Mouse (Mus musculus) erythroblast, adult 5-6 weeks (primary cell): Measurements from ENCODE around the gene Samd4. TPM values are rescaled to one million over a fixed set of nuclear protein-coding genes. Genes with fewer than 3 reads are reported as not detected.

Experiments used
- ATAC-seq: replicated peaks from 2 replicates; pipeline ENCODE4 v1.8.0; 2016; ENCODE audit warnings: moderate number of reproducible peaks, mild to moderate bottlenecking, moderate TSS enrichment, inconsistent platforms; ENCODE audit not compliant: poor library complexity, low FRiP score, severe bottlenecking
- total RNA-seq, 2 experiments: library from RNA; stranded (forward) in 1 of 2; stranded (reverse) in 1 of 2; fragments of 150-400 nt in 1 of 2; fragments of 200-764, 138-1000 nt in 1 of 2; gene quantifications; 2 replicates each; pipeline versions ENCODE4 v1.2.3 to v1.2.4; 2015 to 2017; ENCODE audit warnings: low replicate concordance in 2 of 2

Samd4 gene
- total RNA-seq, 2 experiments from 2014 or later, result 7.5 to 11.5 TPM

DNA sequence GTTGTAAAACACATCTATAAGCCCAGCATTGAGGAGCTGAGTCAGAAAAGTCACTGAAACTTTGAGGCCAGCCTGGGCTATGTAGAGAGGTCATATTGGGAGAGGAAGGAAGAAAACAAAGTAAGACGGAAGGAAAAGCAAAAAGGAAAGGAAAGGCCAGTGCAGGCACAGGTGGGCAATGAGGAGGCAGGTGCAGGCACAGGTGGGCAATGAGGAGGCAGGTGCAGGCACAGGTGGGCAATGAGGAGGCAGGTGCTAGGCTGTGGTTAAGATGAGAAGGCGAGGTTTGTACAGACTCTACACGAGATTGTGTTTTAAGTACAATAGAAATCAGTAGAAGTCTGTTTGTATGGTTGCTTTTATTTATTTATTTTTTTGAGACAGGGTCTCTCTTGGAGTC, 65.0 kb downstream of the Samd4 start:
- no peak for ATAC-seq

DNA sequence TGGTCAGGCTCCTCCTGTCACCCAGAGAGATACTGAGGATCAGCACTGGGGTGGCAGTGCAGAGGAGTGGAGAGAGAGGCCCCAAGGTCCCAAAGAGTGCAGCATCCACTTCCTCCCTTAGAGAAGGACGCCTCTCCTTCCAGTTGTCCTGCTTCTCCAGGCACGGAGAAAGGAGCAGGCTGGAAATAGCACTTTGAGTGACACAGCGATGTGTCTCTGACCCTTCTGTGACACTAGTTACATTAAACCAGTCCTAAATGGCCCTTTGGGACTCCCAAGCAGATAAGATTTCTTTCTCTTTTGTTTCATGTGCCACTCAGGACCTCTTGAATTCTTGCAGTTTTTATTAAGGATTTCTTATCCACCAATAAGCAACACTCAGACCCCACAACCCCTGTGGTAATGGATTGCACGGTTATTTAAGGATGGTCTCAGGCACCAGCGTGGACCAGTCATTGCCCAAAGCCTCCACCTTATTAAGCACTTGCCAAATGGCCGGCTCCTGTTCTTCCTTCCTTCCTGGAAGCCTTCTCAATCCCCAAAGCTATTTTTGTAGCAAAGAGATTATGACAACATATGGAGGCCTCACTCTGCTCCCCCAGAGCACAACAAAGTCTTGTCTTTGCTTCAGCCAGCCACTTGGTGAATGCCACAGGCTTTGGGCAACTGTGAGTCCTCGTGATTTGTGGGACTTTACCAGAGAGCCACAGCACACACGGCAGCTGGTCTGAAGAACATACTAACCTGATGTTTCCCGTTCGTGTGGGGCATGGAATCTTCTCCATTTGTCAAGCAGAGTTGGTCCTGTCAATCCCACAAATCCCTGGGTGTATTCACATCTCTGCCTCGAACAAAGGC, 68.1 kb downstream of the Samd4 start:
- ATAC-seq, result no peak

DNA sequence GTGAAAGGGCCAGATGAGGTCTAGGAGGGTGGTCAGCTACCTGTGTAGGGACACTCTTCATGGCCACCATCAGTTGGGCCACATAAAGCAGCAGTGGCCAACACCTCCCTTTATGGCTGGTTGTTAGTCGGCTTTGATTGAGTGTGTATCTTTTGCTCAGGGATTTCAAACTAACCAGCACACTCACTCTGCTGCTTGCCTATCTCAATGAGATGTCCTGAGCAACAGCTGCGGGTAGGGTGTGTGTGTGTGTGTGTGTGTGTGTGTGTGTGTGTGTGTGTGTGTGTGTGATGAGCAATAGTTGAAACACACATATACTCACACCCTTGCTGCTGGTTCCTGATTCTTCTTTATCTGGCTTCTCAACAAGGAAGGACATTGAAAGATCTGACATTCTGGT, 69.6 kb downstream of the Samd4 start:
- no peak for ATAC-seq

DNA sequence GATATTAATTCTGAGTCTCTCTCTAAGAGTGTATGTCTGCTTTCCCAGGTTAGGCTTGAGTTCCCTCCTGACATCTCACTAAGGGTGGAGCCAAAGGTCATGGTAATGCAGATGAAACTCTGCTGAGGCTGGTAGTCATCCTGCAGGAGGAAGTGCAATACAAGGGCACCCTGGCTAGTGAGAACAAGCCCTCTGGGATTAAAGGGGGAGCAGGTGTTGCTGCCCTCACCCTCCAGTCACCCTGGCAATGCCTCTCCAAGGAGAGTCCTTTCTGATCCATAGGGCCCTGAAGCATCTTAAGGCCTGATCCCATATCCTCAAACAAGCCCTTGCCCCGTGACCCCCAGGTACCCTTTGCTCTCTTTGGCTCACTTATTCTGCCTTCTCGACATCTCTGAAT, 72.5 kb downstream of the Samd4 start:
- ATAC-seq, result no peak

DNA sequence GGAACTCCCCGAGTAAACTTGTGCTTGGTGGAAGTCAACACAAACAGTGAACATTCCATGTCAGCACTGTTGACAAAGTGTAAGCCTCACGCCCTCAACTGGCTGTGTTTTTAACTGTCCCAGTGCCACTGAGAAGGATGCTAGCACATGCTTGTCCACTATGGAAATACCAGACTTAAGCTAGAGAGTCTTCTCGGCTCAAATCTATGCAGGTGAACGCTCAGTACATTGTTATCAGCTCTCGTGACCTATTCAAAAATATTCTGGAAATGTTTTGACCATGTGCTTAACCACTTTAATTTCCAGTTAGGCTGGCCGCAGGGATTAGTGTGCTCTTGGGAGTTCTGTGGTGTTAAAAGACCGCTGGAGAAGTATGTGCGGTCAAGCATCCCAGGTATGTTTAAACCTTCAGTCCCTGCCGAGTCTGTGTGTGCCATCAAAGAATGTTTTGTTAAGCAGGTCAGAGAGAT, 73.0 kb downstream of the Samd4 start:
- ATAC-seq, result no peak

DNA sequence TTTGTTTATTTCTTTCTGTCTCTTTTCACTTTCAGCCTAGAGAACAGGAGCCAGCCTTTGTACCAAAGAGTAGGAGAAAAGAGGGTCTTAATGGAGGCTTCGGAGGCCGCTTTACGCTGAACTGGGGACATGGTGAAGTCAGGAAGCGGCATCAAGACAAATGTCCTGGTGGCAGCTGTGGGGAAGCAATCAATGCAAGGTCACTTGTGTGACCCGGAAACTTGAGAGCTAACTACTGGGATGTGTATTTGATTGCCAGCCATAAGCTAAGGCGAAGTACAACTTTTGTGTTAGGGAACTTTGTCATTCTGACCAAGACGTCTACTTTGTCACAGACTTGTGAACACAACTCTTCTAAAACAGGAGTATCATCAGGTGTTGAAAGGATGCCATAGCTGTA, 73.5 kb downstream of the Samd4 start:
- ATAC-seq, result no peak

DNA sequence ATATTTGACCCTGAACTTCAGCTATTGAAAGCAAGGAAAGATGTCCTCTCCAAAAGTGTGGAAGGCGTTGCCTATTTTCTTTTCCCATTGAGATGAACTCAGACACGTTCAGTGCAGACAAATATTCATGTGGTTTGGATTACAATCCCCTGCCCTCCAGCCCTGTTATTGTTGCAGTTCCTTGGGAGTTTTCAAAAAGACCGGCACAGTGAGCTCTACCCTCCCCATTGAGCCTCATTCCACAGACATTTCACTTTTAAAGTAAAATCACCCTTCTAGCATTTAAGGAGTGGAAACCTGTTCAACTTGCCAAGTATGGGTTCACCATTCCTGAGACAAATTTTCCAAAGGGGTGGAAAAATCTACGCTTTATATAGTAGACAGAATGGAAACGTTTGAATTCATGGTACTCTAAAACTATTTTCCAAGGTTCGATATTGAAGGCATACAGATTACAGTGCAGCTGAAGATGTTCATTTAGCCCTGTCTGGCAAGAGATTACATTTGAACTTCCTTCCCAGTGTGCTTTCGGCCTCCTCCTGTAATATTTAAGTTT, 76.6 kb downstream of the Samd4 start:
- no peak for ATAC-seq

DNA sequence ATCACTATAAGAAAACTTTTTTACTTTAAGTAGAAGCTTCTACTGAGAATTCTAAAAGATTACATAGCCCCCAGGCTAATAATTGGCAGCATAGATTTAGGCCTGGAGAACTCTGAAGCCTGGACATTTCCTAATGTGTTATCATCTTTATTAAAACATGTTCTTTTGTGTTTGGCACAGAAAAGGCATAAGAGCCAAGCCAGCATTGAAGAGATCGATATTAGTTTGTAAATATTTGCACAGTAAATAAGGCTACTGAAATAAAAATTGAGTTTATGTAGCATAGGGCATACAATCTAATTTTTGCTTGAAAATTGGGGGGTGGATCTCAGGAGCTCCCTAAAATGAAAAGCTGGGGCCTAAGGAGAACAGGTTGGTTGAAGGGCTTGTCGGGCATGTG, 77.2 kb downstream of the Samd4 start:
- ATAC-seq, result no peak

DNA sequence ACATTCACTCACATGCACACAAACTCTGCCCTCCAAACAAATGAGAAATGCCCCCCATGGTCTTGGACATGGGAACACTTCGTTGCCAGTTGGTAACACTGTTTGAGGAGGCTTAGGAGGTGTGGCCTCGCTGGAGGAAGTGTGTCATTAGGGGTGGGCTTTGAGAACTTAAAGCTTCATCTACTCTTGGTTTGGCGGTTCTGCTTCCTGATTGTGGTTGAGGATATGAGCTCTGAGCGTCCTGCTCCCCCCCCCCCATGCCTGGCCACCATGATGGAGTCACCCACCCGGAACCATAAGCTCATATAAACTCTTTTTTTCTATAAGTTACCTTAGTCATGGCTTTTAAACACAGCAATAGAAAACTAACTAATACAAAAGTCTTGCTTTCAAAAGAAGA, 80.2 kb downstream of the Samd4 start:
- no peak for ATAC-seq

DNA sequence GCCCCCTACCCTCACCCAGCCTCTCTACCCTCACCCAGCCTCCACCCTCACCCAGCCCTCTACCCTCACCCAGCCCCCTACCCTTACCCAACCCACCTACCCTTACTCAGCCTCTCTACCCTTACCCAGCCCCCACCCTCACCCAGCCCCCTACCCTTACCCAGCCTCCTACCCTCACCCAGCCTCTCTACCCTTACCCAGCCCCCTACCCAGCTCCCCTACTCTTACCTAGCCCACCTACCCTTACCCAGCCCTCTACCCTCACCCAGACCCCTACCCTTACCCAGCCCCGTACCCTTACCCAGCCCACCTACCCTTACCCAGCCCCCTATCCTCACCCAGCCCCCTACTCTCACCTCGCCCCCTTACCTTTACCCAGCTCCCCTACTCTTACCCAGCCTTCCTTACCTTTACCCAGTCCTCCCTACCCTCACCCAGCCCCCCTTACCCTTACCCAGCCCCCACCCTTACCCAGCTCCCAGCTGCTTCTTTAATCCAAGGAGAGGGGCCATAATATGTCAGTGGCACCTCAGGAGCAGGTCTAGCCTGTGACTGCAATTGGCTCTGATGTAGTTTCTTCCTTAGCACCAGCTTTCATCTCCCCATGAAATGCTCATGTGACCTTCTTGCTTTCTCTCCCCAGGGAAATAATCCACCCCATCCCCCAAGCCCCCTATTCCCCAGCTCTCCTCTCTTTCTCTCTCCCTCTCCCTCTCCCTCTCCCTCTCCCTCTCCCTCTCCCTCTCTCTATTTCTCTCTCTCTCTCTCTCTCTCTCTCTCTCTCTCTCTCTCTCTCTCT, 81.6 kb downstream of the Samd4 start:
- no peak for ATAC-seq

DNA sequence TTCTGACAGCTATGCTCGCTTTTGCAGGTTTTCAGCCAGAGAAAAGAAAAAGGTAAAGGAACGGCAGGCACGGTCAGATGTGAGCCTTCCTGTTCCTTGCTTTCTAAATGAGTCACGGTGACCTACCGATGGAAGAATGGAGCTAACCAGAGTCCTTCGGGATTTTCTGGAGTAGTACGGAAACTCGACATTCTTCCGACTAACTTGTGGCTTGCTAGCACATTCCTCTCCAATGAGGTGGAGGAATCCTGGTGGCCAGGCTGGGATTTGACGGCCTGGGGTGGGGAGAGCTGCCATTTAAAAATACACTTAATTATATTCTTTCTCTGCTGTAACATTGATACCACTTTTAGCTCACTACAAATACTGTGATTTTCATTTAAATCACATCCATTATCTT, 83.6 kb downstream of the Samd4 start:
- no peak for ATAC-seq

DNA sequence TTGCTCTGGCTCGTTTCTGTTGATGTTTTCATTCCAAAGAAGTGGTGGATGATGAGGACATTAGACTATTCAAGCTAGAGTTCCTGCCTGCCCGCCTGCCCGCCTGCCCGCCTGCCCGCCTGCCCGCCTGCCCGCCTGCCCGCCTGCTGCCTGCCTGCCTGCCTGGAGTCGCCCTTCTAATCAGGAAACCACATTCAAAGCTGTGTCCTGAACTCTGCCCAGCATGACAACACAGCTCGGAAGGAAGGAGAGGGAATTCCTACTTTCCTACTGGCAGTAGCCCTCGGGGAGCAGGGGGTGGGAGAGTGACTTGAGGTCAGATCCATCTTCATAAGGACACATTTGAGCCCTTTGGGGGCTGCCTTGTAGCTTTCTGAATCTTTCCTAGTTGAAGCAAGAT, 85.4 kb downstream of the Samd4 start:
- ATAC-seq, result no peak

DNA sequence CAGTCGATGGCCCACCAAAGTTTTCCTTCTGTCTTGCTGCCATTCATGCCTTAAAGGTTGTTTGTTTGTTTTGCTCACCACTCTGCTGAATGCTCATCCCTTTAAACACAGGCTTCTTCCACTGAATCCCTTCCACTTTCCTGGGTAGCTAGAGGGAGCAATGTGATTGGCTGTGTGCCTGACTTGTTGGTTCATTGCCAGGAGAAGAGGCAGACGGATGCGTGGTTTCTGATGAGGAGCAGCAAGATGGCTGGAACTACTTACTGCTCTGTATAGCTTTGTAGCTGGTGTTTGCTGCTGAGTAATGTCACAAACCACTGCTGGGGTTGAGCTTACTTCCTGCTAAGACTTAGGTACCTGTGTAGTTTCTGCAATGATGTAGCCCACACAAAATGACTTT, 88.0 kb downstream of the Samd4 start:
- no peak for ATAC-seq

DNA sequence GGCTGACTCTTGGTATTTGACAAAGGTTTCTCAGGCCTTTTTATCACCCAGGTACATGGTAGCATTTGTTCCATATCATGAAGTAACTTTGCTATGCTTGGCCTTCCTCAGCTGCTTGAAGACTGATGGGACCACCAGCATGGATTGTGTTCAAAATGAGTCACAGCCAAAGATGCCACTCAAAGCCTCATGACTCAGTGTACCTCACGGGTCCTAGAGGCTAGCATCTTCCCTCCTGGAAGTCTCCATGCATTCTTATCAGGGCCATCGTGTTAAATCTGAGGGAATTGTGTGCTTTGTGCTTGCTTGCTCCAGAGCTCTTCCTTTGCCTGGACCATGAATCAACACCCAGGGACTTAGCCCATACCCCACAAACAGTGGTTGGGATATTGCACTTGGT, 89.1 kb downstream of the Samd4 start:
- ATAC-seq, result no peak

DNA sequence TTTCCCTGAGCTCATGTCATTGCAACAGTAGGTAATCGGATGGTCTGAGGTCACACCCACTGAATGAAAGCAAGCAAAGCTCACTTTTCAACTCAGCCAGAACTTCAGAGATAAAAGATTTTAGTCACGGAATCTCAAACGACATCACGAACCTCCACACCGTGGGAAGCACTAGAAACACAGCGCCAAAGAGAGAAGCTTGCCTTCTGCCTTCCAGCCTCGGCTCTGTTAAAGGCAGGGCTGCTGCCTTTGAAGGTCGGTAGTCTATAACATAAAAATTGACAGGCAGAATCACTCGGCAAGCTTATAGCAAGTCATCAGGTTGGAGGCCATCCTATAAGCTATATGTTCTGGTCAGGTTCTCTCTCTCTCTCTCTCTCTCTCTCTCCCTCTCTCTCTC, 92.2 kb downstream of the Samd4 start:
- ATAC-seq, result no peak

DNA sequence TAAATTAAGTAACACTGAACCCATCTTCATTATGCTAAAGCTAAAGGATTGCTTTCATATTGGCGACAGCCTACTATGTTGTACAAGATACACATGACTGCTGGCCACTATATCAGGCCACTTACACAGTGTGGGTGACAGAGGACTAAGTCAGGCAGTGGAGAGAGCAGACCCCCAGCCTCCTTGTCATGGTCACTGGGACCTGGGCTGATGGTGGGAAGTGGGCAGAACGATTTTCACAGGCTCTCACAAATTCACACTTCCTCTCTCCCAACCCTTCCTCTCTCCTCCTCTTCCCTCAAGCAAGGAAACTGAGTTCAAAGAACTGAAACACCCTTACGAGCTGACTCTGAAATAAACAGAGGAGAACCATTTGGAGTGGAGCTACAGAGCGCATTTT, 93.3 kb downstream of the Samd4 start:
- ATAC-seq, result no peak

DNA sequence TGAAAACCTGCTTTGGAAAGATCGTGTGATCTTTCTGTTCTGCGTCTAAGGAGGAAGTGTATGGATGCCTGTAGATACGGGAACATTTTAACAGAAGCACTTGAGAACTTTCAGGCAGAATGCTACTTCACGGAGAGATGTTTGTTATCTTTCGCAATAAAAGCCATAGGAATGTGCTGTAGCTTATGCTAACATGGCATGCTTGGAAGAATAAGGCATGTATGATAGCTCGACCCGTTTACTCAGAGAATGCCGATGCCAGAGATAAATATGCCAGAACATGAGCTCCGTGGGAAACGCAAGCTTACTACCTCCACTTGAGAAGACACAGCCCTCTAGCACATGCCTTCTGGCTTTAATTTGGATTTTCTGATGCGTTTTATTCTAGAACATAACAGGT, 94.1 kb downstream of the Samd4 start:
- no peak for ATAC-seq

DNA sequence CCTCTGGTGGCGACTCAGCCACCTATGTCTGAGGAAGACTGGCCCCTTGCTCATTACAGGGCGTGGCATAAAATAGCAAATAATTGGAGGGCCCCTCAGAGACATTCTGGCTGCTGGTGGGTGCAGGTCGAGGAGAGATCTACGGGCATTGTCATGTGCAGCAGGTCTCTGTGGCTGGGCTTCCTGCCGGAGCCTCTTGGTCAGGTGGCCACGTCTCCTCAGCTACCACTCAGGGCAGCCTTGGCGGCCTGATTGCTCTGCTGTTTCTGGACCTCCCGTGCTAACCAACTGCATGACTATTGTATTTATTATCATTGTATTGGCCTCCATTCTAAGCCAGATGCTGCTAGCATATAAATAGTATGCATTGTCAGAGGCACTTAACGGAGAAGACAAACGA, 95.0 kb downstream of the Samd4 start:
- no peak for ATAC-seq

DNA sequence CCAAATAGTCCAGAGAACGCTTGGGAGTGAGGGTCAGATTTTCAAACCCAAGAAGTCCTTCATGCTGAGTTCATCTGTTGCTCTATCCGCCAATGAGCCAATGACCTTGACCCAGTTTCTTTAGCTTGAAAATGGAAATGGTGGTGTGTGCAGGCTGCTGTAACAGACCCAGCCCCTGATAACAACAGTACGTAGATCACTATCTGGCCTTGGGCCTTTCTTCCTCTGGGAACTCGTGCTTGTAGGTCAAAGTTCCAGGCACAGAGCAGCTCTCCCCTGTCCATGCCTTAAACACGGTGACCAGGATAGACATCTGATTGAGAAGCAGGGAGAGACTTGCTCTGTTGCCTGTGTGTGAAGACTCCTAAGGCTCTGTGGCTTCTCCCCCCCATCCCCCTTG, 96.5 kb downstream of the Samd4 start:
- no peak for ATAC-seq

DNA sequence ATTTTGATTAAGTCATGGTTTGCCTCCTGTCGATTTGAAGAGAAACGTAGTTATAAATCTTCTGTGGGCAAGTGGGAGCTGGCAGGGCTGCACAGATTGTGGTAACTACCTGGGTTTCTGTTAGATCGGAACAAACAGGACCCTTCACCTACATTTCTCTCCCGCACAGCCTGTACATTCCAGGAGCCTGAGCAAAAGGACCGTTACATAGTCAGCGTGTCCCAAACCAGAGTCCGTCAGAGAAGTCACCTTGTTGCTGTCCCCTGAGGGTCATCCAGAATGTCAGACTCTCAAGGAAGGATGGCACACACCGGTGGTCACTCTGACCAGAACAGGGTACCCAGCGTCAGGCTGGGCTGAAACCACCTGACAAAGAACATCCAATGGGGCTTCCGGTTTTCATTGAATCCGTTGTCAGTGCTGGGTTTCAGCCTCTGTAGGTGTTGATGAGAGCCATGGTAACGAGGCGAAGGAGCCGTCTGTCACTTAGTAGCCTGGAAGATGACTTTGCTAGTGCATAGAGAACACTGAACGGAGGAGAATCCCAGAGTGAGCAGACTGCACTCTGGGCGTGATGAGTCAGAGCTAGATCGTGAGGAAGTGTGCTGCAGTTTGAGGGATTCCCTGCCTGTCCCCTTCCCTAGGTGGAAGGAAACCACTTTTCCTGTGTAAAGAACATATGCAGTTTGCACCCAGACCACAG, 98.2 kb downstream of the Samd4 start:
- ATAC-seq, result no peak
